Mouse (Mus musculus) T-helper 2 cell (primary cell): ENCODE measurements around the gene Gm10663.

Experiments used
- in situ Hi-C: fragments of 300-600 bp; cut with MboI, MseI; formaldehyde crosslinking; loops from one replicate; pipeline ENCODE4 v1.15.1; 2025; ENCODE audit warnings: high pct_unique_total_duplicates

Gene Gm10663

DNA sequence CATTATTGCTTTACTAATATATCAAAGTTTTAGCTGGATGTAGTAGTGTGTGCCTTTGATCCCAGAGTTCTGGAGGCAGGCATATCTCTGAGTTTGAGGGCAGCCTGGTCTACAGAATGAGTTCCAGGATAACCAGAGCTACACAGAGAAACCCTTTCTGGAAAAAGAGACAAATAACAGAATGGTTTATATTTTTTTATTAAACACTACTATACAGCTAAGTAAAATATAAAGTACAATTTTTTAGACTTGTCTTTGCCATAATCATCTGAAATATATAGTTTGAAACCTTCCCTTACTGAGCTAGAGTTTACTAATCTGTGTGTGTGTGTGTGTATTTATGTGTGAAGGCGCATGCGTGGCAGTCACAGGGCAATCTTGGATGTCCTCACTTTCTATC, at the start of gene Gm10663:
Gene Gm10663 (plus strand): TSS at position 301 of the 400 bp plus-strand sequence.
- in situ Hi-C loops, result no loop called here

DNA sequence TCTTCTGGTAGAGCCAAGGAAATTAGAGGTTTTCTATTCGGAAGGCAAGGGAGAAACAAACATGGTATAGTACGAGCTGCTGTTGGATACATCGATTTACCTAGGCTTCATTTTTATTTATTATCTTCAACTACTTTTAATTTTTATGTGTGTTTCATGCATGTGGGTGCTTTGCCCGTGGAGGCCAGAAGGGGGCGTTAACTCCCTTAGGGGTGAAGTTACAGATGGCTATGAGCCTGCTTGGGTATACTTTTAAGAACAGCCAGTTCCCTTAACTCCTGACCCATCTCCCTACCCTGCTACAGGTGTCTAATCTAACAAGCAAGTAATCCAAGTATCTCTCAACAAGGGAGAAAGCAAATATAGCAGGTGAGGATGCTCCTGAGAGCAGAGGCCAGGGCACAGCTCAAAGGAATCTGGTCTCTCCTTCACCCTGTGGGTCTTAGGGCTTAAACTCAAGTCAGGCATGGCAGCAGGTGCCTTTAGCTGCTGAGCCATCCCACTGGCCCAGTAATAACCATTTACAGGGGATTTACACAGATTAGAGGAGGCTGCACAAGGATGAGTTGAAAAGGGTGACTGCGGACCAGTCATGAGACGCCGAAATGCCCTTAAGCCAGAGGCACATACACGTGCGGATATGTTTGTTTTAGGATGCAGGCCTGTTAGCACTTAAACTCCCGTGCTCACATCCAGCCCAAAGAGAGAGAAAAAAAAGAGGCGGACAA, 45.7 kb upstream of the Gm10663 start:
- in situ Hi-C loops, result no loop called here

DNA sequence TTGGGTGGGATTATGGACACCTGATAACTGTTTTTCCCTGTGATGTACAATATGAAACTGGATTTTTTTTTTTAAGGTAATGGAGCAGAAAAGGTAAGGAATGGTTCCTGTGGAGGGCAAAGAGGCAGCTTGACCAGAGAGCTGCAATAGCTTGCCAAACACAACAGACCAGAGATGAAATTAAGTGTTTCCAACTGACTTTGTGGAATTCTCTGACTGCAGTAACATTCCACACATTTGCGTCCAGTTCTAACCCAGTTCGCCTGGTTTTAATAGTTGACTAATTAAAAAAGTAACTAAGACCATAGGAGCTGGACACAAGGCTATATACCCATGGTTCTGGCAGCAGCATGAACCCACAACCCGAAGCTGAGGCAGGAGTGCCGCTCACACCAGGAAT, 45.1 kb upstream of the Gm10663 start:
- in situ Hi-C loops, result no loop called here

GRCm38 (mm10) chr8:65030735-65031485, 43.9 kb upstream of the Gm10663 start:
- in situ Hi-C loops, result no loop called here

GRCm38 (mm10) chr8:65032107-65032506, 42.7 kb upstream of the Gm10663 start:
- in situ Hi-C loops, result no loop called here

DNA sequence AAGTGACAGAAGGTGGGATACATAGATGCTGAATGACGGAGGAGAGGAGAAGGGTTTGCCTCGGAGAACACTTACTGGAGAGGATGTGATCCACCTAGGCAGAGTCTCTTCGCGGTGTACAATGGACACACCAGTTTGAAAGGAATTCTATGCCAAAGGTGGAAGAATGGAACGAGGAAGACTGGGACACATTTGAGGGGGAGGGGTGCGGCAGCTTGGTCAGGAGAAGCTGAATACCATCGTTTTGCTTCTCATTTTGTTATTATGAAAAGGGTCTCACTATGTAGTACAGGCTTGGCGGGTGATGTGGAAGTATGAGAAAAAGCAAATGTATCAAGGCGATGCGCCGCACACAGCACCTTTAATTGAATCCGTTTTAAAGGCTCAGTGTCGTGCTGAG, 41.8 kb upstream of the Gm10663 start:
- in situ Hi-C loops, result no loop called here

DNA sequence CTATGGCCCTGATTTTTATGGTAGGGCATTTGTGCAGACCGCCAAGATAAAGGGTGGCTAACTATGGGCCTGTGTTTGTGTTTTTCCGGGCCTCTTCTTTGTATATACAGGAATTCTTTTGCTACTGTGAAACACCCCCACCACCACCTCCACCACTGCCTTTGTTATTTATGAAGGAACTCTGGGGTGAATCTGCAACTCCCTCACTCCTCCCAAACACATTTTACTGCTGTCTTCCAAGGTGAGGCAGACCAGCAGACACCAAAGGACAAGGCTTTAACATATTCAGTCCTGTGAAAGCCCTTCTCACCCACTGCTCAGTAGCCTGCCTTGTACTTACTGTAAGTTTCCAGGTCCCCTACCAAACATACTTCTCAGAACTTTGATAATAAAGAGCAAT, 40.7 kb upstream of the Gm10663 start:
- in situ Hi-C loops, result no loop called here

DNA sequence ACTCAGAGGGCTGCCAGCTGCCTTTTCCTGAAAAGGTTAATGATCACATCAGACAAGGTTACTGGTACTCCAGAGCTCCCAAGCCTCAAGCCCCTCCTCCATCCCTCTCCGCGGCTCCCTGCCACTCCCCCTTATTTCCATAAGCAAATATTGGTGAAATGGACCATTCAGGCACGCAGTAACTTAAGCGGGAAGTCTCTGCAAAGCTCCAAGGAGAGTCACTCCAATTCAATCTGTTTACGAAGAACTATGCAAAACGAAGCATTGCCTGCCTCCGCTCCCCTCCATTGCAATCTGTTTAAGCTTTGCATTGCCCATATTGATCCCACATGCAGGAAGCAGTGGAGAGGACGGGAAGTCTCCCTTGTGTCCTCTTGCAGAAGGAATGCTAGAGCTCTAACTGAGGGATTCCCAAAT, 37.7 kb upstream of the Gm10663 start, which contains the start of gene Apela:
Gene Apela (minus strand): TSS at position 220 of the 417 bp plus-strand sequence.
- in situ Hi-C loops, result no loop called here

DNA sequence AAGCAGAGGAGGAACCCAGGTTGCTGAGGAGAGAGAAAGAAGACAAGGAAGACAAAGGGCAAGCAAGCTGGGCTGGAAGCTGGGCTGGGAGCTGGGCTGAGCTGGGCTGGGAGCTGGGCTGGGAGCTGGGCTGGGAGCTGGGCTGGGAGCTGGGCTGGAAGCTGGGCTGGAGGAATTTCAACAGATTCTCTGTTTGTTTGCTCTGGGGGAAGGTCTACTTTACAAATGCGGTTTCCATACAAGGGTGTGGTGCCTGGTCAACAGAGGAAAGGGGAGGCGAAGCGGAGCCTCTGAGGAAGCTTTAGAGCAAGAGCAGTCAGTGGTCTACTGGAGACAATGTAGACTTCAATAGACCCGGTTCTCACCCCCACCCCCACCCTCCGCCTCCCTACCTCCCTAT, 28.3 kb upstream of the Gm10663 start:
- in situ Hi-C loops, result no loop called here

DNA sequence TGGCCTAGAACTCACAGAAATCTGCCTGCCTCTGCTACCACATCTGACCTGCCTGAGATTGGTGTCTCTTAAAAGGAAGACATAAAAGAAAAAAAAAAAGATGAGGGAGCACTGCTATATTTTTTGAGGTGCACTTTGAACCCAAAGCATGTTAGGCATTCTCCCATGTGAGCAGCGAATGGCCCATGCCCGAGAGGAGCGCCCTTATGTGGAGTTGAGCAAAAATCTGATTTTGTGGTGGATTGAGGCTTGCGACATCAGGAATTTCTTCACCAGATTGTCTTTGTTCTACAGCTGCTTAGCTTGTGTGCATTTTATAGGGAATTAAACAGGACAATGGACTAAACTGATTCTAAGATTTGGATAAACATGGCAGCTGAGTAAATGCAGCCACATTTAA, 27.6 kb upstream of the Gm10663 start:
- in situ Hi-C loops, result no loop called here

DNA sequence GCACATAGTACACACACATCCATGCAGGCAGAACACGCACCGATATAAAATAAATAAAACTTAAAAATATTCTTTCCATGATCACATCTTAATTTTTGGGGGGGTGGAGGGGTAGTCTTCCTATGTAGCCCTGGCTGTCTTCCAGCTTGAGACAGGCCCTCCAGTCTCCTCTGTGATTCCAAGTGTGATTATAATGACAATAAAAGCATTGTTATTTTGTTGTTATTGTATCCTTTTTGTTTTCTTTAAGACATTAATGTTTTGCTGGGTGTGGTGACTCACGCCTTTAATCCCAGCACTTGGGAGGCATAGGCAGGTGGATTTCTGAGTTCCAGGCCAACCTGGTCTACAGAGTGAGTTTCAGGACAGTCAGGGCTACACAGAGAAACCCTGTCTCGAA, 27.0 kb upstream of the Gm10663 start:
- in situ Hi-C loops, result no loop called here

- in situ Hi-C loops, result no loop called here
Measured at GRCm38 (mm10) chr8:65053554-65053953, 21.3 kb upstream of the Gm10663 start.

DNA sequence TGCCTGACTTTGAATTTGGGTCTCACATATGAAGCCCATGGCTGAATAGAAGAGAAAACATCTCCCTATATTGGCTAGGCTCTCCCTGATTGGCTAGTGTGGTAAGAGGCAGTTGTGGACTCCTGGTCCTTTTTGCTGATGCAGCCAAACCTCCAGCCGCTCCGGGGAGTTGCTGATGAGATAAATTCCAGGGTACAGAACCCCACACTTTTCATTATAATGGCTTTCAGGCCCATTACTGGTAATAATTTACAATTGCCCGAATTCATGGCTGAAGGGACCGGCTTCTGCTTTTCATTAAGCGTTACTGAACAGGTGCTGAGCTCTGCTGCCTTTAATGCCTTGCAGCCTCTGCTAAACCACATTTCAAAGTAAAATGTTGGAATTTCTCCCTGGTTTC, 20.9 kb upstream of the Gm10663 start:
- in situ Hi-C loops, result no loop called here

DNA sequence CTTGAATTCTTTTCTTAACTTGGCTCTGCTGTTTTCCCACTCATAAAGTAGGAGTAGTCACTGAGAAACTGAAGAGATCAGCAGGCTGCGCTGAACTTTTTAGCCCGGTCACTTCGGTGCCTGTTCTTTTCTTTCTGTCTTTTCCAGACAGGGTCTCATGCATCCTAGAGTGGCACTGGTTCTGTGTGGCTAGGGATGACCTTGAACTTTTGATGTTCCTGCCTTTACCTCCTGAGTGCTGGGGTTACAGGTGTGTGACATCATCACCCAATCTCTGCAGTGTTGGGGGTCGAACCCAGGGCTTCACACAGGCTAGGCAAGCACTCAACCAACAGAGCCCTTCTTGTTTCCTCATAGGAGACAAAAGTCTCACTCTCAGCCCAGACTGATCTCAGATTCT, 18.1 kb upstream of the Gm10663 start:
- in situ Hi-C loops, result no loop called here

GRCm38 (mm10) chr8:65062195-65062594, 12.6 kb upstream of the Gm10663 start:
- in situ Hi-C loops, result no loop called here

GRCm38 (mm10) chr8:65064071-65064470, 10.8 kb upstream of the Gm10663 start:
- in situ Hi-C loops, result no loop called here

DNA sequence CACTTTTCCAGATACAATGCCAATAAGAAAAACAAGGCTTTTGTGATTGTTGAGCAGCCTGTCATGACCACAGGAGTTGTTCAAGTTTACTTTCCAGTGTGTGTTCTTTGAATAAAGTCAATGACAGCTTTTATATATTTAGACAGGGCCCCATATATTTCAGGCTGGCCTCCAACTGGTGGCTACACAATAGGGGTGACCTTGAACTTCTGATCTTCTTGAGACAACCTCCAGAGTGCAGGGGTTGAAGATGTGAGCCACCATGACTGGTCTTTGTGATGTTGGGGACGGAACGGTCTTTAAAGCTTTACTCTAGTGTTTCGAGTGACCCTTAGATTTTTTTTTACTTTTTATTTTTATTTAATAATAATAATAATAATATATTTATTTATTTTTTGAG, 9.2 kb upstream of the Gm10663 start:
- in situ Hi-C loops, result no loop called here

GRCm38 (mm10) chr8:65067031-65067430, 7.8 kb upstream of the Gm10663 start:
- in situ Hi-C loops, result no loop called here

- in situ Hi-C loops, result no loop called here
Measured at GRCm38 (mm10) chr8:65067694-65068472, 7.0 kb upstream of the Gm10663 start.

- in situ Hi-C loops, result no loop called here
Measured at GRCm38 (mm10) chr8:65068473-65068819, 6.4 kb upstream of the Gm10663 start.

- in situ Hi-C loops, result no loop called here
Measured at GRCm38 (mm10) chr8:65070996-65071395, 3.8 kb upstream of the Gm10663 start.

GRCm38 (mm10) chr8:65080731-65081130, 5.9 kb downstream of the Gm10663 start:
- in situ Hi-C loops, result no loop called here
